Mouse (Mus musculus): ENCODE measurements around the gene Tmem132e.

DNA sequence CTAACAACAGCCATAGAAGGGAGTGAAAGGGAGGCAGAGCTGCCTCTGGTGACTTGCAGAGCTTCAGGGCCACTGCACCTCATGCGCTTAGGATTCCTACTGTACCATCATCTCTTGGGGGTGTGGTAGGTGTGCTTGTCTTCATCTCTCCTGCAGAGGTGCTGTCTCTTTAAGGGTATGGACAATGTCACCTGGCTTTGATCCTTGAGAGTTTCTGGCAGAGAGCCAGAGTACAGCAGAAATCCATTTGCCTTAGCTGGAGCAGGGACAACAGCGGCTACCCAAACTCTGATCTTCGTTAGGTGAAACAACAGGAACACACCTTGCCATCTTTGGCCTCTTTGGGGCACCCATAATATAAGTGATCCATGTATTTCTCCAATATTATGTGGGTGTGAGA, 92.2 kb downstream of the Tmem132e start:
- TF ChIP-seq POLR2A (IDR thresholded peaks at IDR 0.05; ENCODE audit: borderline replicate concordance, low read depth, low read length) = no peak
- TF ChIP-seq CTCF (IDR thresholded peaks at IDR 0.05; ENCODE audit: low read depth, low read length) = no peak

Measured in bone marrow macrophage, adult 2 months (primary cell).